Mouse (Mus musculus): ENCODE data around the gene Bnip3.

The Bnip3 gene

DNA sequence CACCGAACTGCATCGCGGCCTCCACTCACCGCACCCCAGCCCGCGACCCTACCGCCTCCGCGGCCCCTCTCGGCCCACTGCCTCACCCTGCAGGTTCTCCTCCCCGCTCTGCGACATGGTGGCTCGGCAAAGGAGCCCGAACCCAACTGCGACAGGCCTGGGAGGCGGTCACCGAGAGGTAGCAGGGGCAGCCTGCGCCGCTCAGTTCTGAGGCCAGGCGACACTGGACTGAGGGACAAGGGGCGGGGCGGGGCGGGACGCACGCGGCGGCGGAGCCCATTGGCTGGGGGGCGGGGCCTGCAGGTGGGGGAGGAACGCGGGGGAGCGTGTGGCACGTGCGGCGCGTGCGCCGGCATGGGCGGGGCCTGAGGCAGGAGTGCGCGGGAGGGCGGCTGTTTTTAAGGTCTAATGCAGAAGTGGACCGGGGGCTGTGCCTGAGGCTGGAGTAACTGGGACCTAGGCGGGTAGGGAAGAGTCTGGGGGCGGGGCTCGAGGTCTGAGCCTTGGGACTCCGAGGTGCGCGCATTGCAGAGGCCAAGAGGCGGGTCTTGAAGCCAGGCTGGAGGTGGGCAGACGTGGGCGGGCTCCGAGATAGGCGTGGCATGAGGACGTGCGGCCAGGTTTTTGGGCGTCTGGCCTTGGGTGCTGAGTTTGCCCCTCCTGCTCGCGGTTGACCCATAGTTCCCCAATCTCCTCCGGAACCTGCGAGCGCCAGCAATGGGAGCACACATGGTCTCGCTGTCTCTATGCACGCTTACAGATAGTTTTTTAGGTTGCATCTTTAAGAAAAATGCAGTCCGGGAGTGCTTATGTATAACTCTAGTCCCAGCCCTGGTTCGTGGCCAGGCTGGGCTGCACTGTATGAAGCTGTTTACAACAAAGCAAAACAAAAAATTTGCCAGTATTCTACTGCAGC, at the start of gene Bnip3:
TSS of gene Bnip3 (minus strand) at position 243 of the 916 bp plus-strand sequence.
- peak; percentile 92 to 93 for DNase-seq

DNA sequence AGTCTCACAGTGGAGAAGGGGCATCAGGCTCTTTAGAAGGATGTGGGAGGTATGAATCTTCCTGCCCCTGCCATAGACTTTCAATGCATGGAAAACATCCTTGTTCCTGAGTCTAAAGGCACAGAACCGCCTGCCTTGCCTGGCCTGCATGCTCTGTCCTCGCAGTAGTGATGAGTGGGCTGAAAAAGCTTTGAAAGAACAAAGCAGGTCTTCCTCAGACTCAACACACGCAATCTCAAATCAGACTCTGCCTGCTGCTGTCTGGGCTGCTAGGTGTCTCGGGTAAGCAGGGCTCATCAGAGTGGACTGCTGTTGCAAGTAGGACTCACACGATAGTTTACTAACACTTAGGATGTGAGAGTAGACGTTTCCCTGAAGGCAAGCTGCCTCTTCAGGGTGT, 47.8 kb upstream of the Bnip3 start:
- no peak for DNase-seq

GRCm38 (mm10) chr7:138955787-138956186, 46.5 kb upstream of the Bnip3 start:
- DNase-seq, result peak; percentile 70 to 77

DNA sequence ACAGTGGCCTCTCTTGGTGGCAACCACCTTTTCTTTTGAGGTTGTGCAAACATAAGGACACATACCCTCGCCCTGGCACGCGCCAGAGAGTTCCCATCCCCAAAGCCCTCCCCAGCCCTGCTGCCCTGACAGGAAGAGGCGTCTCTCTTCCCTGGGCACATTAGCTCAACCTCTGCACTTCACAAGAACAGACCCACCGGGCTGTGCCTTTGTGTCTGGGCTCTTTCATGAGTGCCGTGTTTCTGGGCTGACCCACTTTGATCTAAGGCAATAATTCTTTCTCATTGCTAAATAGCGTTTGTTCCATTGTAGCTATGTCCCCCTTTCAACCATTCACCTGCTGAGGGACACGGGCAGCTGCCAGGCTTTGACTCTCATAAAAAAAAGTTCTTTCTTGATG, 39.0 kb upstream of the Bnip3 start:
- DNase-seq, result no peak

GRCm38 (mm10) chr7:138947741-138948140, 38.4 kb upstream of the Bnip3 start:
- DNase-seq, result no peak

- DNase-seq, result no peak
Measured at GRCm38 (mm10) chr7:138945668-138946067, 36.3 kb upstream of the Bnip3 start.

DNA sequence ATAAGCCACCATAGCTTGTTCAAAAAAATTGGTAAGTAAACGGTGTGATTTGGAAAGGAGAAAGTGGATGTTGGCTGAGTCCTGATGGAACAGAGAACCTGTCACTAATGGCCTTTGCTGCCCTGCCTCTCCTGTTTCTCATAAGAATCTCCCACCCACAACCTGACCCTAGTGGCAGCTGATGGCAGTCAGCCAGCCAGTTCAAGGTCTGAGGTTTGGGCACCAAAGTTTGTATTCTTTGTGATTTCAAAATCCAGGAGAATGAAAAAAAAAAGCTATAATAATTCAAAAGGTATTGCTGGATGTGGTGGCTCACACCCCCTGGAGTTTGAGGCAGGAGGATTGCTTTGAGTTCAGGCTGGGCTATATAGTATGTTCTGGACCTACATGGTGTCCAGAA, 33.0 kb upstream of the Bnip3 start:
- no peak for DNase-seq

- DNase-seq, result peak; percentile 33 to 37
Measured at GRCm38 (mm10) chr7:138941571-138941970, 32.3 kb upstream of the Bnip3 start.

- peak; percentile 79 to 84 for DNase-seq
Measured at GRCm38 (mm10) chr7:138940612-138941461, 31.5 kb upstream of the Bnip3 start, which contains the start of gene Jakmip3. TSS of gene Jakmip3 (plus strand) at chr7:138940730.

GRCm38 (mm10) chr7:138940256-138940611, 30.9 kb upstream of the Bnip3 start:
- DNase-seq, result peak; percentile 83 to 85

GRCm38 (mm10) chr7:138938991-138939390, 29.7 kb upstream of the Bnip3 start:
- DNase-seq, result no peak

DNA sequence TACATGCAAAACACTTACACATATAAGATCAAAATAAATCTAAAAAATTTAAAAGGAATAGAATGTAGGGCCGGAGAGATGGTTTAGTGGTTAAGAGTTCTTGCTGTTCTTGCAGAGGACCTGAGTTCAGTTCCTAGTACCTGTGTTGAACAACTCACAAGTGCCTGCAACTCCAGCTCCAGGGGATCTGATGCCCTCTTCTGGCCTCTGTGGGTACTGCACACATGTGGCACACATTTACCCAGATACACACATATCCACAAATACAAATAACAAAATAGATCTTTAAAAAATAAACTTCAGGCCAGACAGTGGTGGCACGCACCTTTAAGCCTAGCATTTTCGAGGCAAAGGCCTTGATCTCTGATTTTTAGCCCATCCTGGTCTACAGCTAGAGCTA, 25.2 kb upstream of the Bnip3 start:
- DNase-seq, result no peak

DNA sequence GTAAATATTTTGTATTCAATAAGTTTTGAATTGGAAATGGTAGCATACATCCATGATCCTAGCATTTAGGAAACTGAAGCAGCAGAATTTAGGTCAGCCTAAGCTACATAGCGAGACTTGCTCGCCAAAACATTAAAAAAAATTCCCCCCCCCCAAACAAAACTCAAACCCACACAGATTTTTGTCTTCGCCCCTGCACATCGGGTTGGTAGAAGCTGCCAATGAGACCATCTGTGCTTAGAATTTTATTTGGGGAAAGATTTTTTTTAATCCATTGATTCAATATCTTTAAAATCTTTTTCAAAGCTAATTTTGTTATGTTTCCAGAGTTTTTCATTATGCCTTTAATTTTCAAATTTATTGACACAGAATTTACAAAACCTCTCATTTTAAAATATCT, 19.1 kb upstream of the Bnip3 start:
- DNase-seq, result no peak

GRCm38 (mm10) chr7:138923756-138924425, 14.6 kb upstream of the Bnip3 start:
- DNase-seq, result peak in 1 of 2 experiments; percentile 30

DNA sequence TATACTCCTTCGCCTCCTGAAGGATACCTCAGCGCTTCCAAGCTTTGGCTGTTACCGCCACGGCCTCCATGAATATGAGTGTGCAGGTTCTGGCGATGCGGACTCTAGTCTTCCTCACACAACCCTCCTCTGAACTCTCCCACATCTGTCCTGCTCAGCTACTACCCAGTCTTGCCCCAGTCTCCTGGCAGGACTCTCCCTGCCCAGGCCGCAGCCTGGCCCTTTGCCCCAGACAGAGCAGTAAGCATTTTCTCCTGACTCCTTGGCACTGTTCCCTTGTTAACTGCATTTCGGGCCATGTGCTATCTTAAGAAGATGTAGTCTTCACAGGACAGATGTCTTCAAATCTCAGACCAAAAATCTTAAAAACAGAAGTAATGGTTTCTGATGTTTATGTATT, 12.3 kb upstream of the Bnip3 start:
- no peak for DNase-seq

DNA sequence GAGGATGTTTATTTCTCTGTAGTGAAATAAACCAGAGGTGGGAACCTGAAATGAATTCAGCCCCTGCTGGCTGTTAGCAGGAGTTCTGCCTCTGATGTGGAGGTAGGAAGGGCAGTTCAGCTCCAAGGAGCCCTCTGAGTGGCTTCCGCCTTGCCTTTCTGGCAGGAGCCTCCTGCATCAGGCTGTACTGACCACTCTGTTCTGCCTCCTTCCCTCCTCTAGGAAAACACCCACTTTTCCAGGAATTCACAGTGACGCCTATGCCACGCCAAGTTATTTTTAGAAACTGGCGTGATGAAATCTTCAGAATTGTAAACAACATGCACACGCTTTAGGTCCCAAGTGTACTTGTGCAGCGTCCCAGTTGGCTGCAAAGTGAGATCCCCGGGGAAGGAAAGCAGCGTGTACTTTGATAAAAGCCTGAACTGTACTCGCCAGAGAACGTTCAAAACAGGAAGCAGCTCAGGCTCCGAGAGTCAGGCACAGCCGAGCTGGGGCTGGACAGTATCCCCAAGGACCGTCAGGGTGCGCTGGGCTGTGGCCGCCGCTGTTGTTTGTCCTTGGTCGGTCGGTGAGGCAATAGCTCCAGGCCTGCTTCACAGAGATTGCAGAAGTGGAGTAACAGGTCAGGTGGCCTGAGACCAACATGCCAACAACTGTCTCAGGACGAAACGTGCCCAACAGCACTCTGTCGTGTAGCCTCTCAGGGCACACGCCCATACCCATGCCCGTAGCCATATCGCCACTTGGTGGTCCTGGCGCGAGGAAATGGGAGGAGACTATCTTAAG, 10.0 kb upstream of the Bnip3 start:
- peak; percentile 27 to 38 for DNase-seq

GRCm38 (mm10) chr7:138913616-138914015, 4.3 kb upstream of the Bnip3 start:
- DNase-seq, result no peak

- no peak for DNase-seq
Measured at GRCm38 (mm10) chr7:138910193-138910562, 859 bp upstream of the Bnip3 start.

DNA sequence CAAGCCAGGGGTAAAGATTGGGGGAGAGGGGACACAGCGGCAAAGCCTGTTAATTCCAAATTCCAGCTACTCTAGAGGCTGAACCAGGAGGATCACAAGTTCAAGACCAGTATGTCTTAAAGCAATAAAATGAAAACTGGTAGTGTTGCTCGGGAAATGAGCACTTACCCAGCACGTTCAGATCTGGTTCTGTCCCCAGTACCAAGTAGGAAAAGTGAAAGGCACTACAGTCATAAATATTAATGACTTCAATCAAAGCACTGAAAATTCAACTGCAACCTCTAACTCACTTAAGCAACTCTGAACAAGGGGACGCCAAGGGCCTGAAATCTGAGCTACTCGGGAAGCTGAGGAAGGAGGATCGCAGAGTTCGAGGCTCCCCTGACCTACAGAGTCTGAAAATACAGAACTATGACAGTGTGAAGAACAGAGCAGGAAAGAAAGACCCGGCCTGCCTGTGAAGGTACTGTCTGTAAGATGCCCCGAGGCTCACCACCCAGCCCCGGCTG, 497 bp downstream of the Bnip3 start:
- DNase-seq, result no peak

- DNase-seq, result no peak
Measured at GRCm38 (mm10) chr7:138907976-138908375, 1.3 kb downstream of the Bnip3 start.

DNA sequence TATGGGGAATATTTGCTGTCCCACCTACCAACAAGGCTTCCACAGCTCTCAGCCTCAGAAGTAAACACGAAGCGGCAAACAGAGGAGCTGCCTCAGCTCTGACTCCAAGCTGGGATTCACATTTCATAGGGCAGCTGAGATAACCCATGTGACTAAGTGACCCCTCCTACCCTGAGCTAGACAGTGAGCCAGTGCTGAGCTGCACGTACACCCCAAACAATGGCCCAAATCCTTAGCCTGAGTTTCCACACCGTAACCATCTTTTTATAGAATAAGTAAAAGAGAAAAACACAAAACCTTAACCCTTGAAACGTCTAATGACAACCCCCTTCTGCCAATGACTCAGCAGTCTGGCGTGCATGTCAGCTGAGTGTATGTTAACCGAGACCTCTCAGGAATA, 2.3 kb downstream of the Bnip3 start:
- DNase-seq, result peak; percentile 37 to 38

GRCm38 (mm10) chr7:138906441-138906840, 2.9 kb downstream of the Bnip3 start:
- no peak for DNase-seq

Measured in cerebellum, postnatal 14 days (tissue).